Mouse (Mus musculus): ENCODE measurements around the gene Nup107.

DNA sequence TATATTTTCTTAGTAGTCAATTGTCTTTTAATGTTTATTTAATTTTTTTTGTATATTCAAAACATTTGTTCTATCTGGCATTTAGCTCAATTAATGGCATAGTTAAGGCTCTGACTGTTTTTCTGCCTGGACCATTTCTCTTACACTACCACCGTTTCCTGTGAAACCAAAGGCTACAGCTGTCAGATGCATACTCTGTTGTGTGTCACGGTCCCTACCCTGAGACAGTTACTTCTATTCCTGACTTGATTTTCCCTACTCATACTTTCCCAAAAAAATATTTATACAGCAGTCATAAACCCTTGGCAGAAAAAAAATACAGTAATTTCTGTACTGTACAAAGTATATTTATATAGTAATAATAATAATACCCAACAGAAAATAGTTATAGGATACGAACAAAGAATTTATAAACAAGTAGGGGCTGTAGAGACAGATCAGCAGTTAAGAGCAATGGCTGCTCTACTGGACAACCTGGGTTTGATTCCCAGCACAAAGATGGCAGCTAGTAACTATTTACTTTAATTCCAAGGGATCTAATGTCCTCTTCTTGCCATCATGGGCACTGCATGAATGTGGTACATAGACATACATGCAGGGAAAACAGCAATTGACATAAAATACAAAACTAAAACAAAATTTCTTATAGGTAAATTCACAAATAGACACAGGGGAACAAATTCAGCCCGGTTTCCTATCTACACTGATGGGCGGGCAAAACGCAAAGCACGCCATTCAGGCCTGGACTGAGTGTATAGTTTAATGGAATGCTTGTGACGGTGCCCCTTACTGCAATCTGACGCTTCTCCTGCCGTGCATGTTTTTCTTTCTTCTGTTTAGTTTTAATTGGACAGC is 25.0 kb downstream of the Nup107 start:
- TF ChIP-seq POLR2A (IDR thresholded peaks at IDR 0.05; ENCODE audit: borderline replicate concordance, extremely low read depth, insufficient read depth, insufficient read length, poor library complexity, severe bottlenecking), result no peak
- no peak for TF ChIP-seq CTCF (IDR thresholded peaks at IDR 0.05; ENCODE audit: borderline replicate concordance, extremely low read depth, insufficient read depth, insufficient read length)
